Mouse (Mus musculus) gastrocnemius, adult 8-10 months (tissue): Measurements from ENCODE around the gene Rfx3. TPM values are rescaled to one million over a fixed set of nuclear protein-coding genes. Genes with fewer than 3 reads are reported as not detected.

Experiments
- DNase-seq, 2 experiments: peaks; one replicate each; pipeline ENCODE4 v3.0.0; 2022; ENCODE audit warnings: low spot score in 2 of 2
- total RNA-seq, 4 experiments: library from RNA; stranded (reverse); gene quantifications; 2 replicates each; pipeline ENCODE4 v1.2.4; 2022

Rfx3 gene
- total RNA-seq, result 1 to 10 TPM; 1.6 to 3.1 (median 2.5) TPM

- DNase-seq, result peak; percentile 10 to 12
These were observed at the start of gene Rfx3 for GRCm38 (mm10) chr19:28010471-28011395. TSS of gene Rfx3 (minus strand) at chr19:28011166.

GRCm38 (mm10) chr19:28052058-28052457 lies 41.1 kb upstream of the Rfx3 start:
- no peak for DNase-seq

GRCm38 (mm10) chr19:28051571-28051970 lies 40.6 kb upstream of the Rfx3 start:
- DNase-seq, result no peak

GRCm38 (mm10) chr19:28049280-28049679 lies 38.3 kb upstream of the Rfx3 start:
- no peak for DNase-seq

GRCm38 (mm10) chr19:28046806-28047205 lies 35.8 kb upstream of the Rfx3 start:
- no peak for DNase-seq

- DNase-seq, result no peak
These were observed 34.0 kb upstream of the Rfx3 start for GRCm38 (mm10) chr19:28044950-28045349.

- DNase-seq, result peak; percentile 53 to 54
These were observed 943 bp upstream of the Rfx3 start for GRCm38 (mm10) chr19:28011718-28012499.

GRCm38 (mm10) chr19:28011396-28011717 lies 391 bp upstream of the Rfx3 start:
- DNase-seq, result peak; percentile 82 to 88

- DNase-seq, result no peak
These were observed 1.2 kb downstream of the Rfx3 start for GRCm38 (mm10) chr19:28009587-28010281.

GRCm38 (mm10) chr19:28004190-28004589 lies 6.8 kb downstream of the Rfx3 start:
- DNase-seq, result no peak

GRCm38 (mm10) chr19:28003474-28003873 lies 7.5 kb downstream of the Rfx3 start:
- DNase-seq, result no peak

- DNase-seq, result no peak
These were observed 8.3 kb downstream of the Rfx3 start for GRCm38 (mm10) chr19:28002708-28003107.

- DNase-seq, result no peak
These were observed 18.2 kb downstream of the Rfx3 start for GRCm38 (mm10) chr19:27992800-27993199.

- no peak for DNase-seq
These were observed 22.2 kb downstream of the Rfx3 start for GRCm38 (mm10) chr19:27988746-27989145.

GRCm38 (mm10) chr19:27967590-27967989 lies 43.4 kb downstream of the Rfx3 start:
- DNase-seq, result no peak

- DNase-seq, result no peak
These were observed 49.7 kb downstream of the Rfx3 start for GRCm38 (mm10) chr19:27961271-27961670.

- DNase-seq, result no peak
These were observed 75.5 kb downstream of the Rfx3 start for GRCm38 (mm10) chr19:27935453-27935852.

- DNase-seq, result no peak
These were observed 79.8 kb downstream of the Rfx3 start for GRCm38 (mm10) chr19:27931136-27931535.

GRCm38 (mm10) chr19:27926378-27926777 lies 84.6 kb downstream of the Rfx3 start:
- no peak for DNase-seq

- no peak for DNase-seq
These were observed 91.9 kb downstream of the Rfx3 start for GRCm38 (mm10) chr19:27919040-27919439.

- DNase-seq, result no peak
These were observed 94.5 kb downstream of the Rfx3 start for GRCm38 (mm10) chr19:27916446-27916845.

- DNase-seq, result no peak
These were observed 104.0 kb downstream of the Rfx3 start for GRCm38 (mm10) chr19:27906976-27907375.
